8 mouse cellular contexts compared by ENCODE assay signal in genomic region chr8:70302901-70303300, GRCm38 (mm10). TPM values are rescaled to one million over a fixed set of nuclear protein-coding genes. Genes with fewer than 3 reads are reported as not detected.
A peak's percentile ranks its signal among the peaks of the same experiment; 100 is the strongest.
DNase-seq lines count a peak whose midpoint lies in the region; ATAC-seq and TF ChIP-seq lines count a peak whose summit lies in the region.

No protein-coding gene starts in this region.

- peak overlapping the region; percentile 64 for H3K9ac ChIP-seq in hindbrain, embryonic 15.5 days
- H3K9ac ChIP-seq in midbrain, embryonic 13.5 days (replicated peaks), result peak overlapping the region; percentile 83

- 2% methylated on average over 16 of the region's 16 CpGs for WGBS in kidney, adult 2 months
- WGBS in hindbrain, embryonic 15.5 days, result 5% methylated on average over 16 of the region's 16 CpGs
- WGBS in midbrain, embryonic 13.5 days, result 5% methylated on average over 16 of the region's 16 CpGs

- H3K27me3 ChIP-seq in kidney, adult 2 months (replicated peaks; ENCODE audit: control insufficient read depth, insufficient read depth, low read length), result no peaks in the 10 kb centered on the region
- no peaks in the 10 kb centered on the region for H3K27me3 ChIP-seq in hindbrain, embryonic 15.5 days
- no peaks in the 10 kb centered on the region for H3K27me3 ChIP-seq in midbrain, embryonic 13.5 days

- H3K4me3 ChIP-seq in kidney, adult 2 months (ENCODE audit: insufficient read depth, low read depth, low read length), result peak overlapping the region; percentile 95
- peak overlapping the region; percentile 86 for H3K4me3 ChIP-seq in brown adipose tissue, adult 24 weeks (ENCODE audit: insufficient read depth, low read depth, low read length)
- H3K4me3 ChIP-seq in hindbrain, embryonic 15.5 days, result peak overlapping the region; percentile 63
- H3K4me3 ChIP-seq in midbrain, embryonic 13.5 days (replicated peaks), result peak overlapping the region; percentile 89

- DNase-seq in kidney, adult 2 months, result no peak
- DNase-seq in kidney, adult 8-10 months, result no peak
- no peak for DNase-seq in ovary, adult 18-20 months (ENCODE audit: low spot score)
- no peak for DNase-seq in thymus, postnatal 4 days
- no peak for DNase-seq in left cerebral cortex, adult 11 months (ENCODE audit: low spot score)

- TF ChIP-seq POLR2A in kidney, adult 2 months (IDR thresholded peaks at IDR 0.05; ENCODE audit: low read depth, low read length), result no peak

- H3K4me2 ChIP-seq in hindbrain, embryonic 15.5 days, result peak overlapping the region; percentile 84
- H3K4me2 ChIP-seq in midbrain, embryonic 13.5 days (replicated peaks), result peak overlapping the region; percentile 97

- no peaks in the 10 kb centered on the region for H3K9me3 ChIP-seq in hindbrain, embryonic 15.5 days
- H3K9me3 ChIP-seq in midbrain, embryonic 13.5 days, result no peaks in the 10 kb centered on the region

- H3K36me3 ChIP-seq in kidney, adult 2 months (ENCODE audit: control insufficient read depth, insufficient read depth, low read length), result no peaks in the 10 kb centered on the region
- H3K36me3 ChIP-seq in hindbrain, embryonic 15.5 days, result peaks cover 25% of the 10 kb centered on the region
- peaks cover 57% of the 10 kb centered on the region for H3K36me3 ChIP-seq in midbrain, embryonic 13.5 days

- ATAC-seq in hindbrain, embryonic 15.5 days (ENCODE audit: low FRiP score, low read depth), result peak; percentile 23; the same call in 1 of the 2 replicates
- ATAC-seq in midbrain, embryonic 13.5 days, result peak; percentile 48

- peak overlapping the region; percentile 93 for H3K27ac ChIP-seq in kidney, adult 2 months (ENCODE audit: insufficient read depth, low read depth, low read length)
- H3K27ac ChIP-seq in brown adipose tissue, adult 24 weeks (replicated peaks; ENCODE audit: low read depth, low read length), result peak overlapping the region; percentile 93
- peak overlapping the region; percentile 57 for H3K27ac ChIP-seq in hindbrain, embryonic 15.5 days (replicated peaks)
- H3K27ac ChIP-seq in midbrain, embryonic 13.5 days, result peak overlapping the region; percentile 60; the same call in 1 of the 2 replicates

- TF ChIP-seq CTCF in kidney, adult 2 months (conservative IDR thresholded peaks at IDR 0.05; ENCODE audit: insufficient read depth, insufficient read length, low read depth, low read length), result no peak

- H3K4me1 ChIP-seq in kidney, adult 2 months (ENCODE audit: control insufficient read depth, insufficient read depth, low read length), result peaks cover 6% of the 10 kb centered on the region
- peaks cover 9% of the 10 kb centered on the region for H3K4me1 ChIP-seq in brown adipose tissue, adult 24 weeks (ENCODE audit: control insufficient read depth, insufficient read depth, insufficient read length, low read length)
- peaks cover 26% of the 10 kb centered on the region for H3K4me1 ChIP-seq in hindbrain, embryonic 15.5 days (replicated peaks)
- H3K4me1 ChIP-seq in midbrain, embryonic 13.5 days (replicated peaks), result peaks cover 33% of the 10 kb centered on the region

RNA-seq across cellular contexts. Expression of gene Cope, which starts 0.6 kb away (rescaled TPM):
- 277 and 300 TPM in 2 replicates for polyA plus RNA-seq in kidney, adult 2 months (2012; rRNA removed)
- polyA plus RNA-seq in brown adipose tissue, adult 24 weeks (2012; ENCODE audit: insufficient read depth, insufficient read length, missing spikeins), result 158 and 198 TPM in 2 replicates
- polyA plus RNA-seq in hindbrain, embryonic 15.5 days (2015; fragmentation: Nextera tagmentation; extraction: Ambion mirVana), result 291 and 295 TPM in 2 replicates
- polyA plus RNA-seq in midbrain, embryonic 13.5 days (2015; fragmentation: Nextera tagmentation; extraction: Ambion mirVana), result 273 and 290 TPM in 2 replicates

RNA-seq across cellular contexts. Expression of gene Ddx49, which starts 0.6 kb away (rescaled TPM):
- 38.8 and 42.0 TPM in 2 replicates for polyA plus RNA-seq in kidney, adult 2 months (2012; rRNA removed)
- 14.1 and 18.1 TPM in 2 replicates for polyA plus RNA-seq in brown adipose tissue, adult 24 weeks (2012; ENCODE audit: insufficient read depth, insufficient read length, missing spikeins)
- polyA plus RNA-seq in hindbrain, embryonic 15.5 days (2015; fragmentation: Nextera tagmentation; extraction: Ambion mirVana), result 44.2 and 46.3 TPM in 2 replicates
- polyA plus RNA-seq in midbrain, embryonic 13.5 days (2015; fragmentation: Nextera tagmentation; extraction: Ambion mirVana), result 50.0 and 54.6 TPM in 2 replicates

RNA-seq across cellular contexts. Expression of gene Cers1, which starts 12.7 kb away (rescaled TPM):
- 0.58 and 0.66 TPM in 2 replicates for polyA plus RNA-seq in kidney, adult 2 months (2012; rRNA removed)
- polyA plus RNA-seq in brown adipose tissue, adult 24 weeks (2012; ENCODE audit: insufficient read depth, insufficient read length, missing spikeins), result not detected in 2 replicates
- 37.8 and 43.2 TPM in 2 replicates for polyA plus RNA-seq in hindbrain, embryonic 15.5 days (2015; fragmentation: Nextera tagmentation; extraction: Ambion mirVana)
- polyA plus RNA-seq in midbrain, embryonic 13.5 days (2015; fragmentation: Nextera tagmentation; extraction: Ambion mirVana), result 23.7 and 26.2 TPM in 2 replicates

RNA-seq across cellular contexts. Expression of gene Homer3, which starts 20.3 kb away (rescaled TPM):
- polyA plus RNA-seq in kidney, adult 2 months (2012; rRNA removed), result 22.4 and 23.7 TPM in 2 replicates
- 2.8 and 4.5 TPM in 2 replicates for polyA plus RNA-seq in brown adipose tissue, adult 24 weeks (2012; ENCODE audit: insufficient read depth, insufficient read length, missing spikeins)
- polyA plus RNA-seq in hindbrain, embryonic 15.5 days (2015; fragmentation: Nextera tagmentation; extraction: Ambion mirVana), result 30.8 and 36.5 TPM in 2 replicates
- 57.7 and 61.5 TPM in 2 replicates for polyA plus RNA-seq in midbrain, embryonic 13.5 days (2015; fragmentation: Nextera tagmentation; extraction: Ambion mirVana)

RNA-seq across cellular contexts. Expression of gene Gdf1, which starts 26.7 kb away (rescaled TPM):
- polyA plus RNA-seq in kidney, adult 2 months (2012; rRNA removed), result 0.08 TPM in 1 of 2 replicates, not detected in the other
- not detected in 2 replicates for polyA plus RNA-seq in brown adipose tissue, adult 24 weeks (2012; ENCODE audit: insufficient read depth, insufficient read length, missing spikeins)
- polyA plus RNA-seq in hindbrain, embryonic 15.5 days (2015; fragmentation: Nextera tagmentation; extraction: Ambion mirVana), result 2.8 and 7.8 TPM in 2 replicates
- 3.7 and 6.0 TPM in 2 replicates for polyA plus RNA-seq in midbrain, embryonic 13.5 days (2015; fragmentation: Nextera tagmentation; extraction: Ambion mirVana)

Comparison
In these comparisons a context has a peak if more than half of its experiments do, and no peak if none do; other contexts are left out.
1. RNA of gene Cers1, which starts 12.7 kb away (polyA plus RNA-seq): 37.8 to 43.2 TPM in hindbrain, embryonic 15.5 days and 23.7 to 26.2 TPM in midbrain, embryonic 13.5 days; 0.58 to 0.66 TPM in kidney, adult 2 months and not detected in brown adipose tissue, adult 24 weeks; every median in the first group is over 10 times any median in the second.
2. Peak in every context shown above with its lines, with median percentiles within 50 percentile points of each other: H3K27ac ChIP-seq and H3K4me3 ChIP-seq.